Mouse (Mus musculus) gastrocnemius, adult 8-10 months (tissue): Measurements from ENCODE around the gene Gjb3. TPM values are rescaled to one million over a fixed set of nuclear protein-coding genes. Genes with fewer than 3 reads are reported as not detected.

Experiments
- DNase-seq, 2 experiments: peaks; one replicate each; pipeline ENCODE4 v3.0.0; 2022; ENCODE audit warnings: low spot score in 2 of 2
- total RNA-seq, 4 experiments: library from RNA; stranded (reverse); gene quantifications; 2 replicates each; pipeline ENCODE4 v1.2.4; 2022

Gene Gjb3
- total RNA-seq, 4 experiments from 2014 or later, result not detected

- no peak for DNase-seq
Measured at GRCm38 (mm10) chr4:127337668-127338067, 7.0 kb upstream of the Gjb3 start.

GRCm38 (mm10) chr4:127334870-127335504, 4.3 kb upstream of the Gjb3 start:
- DNase-seq, result no peak

GRCm38 (mm10) chr4:127331171-127331570, 527 bp upstream of the Gjb3 start:
- DNase-seq, result no peak

- DNase-seq, result no peak
Measured at GRCm38 (mm10) chr4:127329751-127330150, 893 bp downstream of the Gjb3 start.

- DNase-seq, result no peak
Measured at GRCm38 (mm10) chr4:127329046-127329445, 1.6 kb downstream of the Gjb3 start.

- no peak for DNase-seq
Measured at GRCm38 (mm10) chr4:127328378-127328777, 2.3 kb downstream of the Gjb3 start.

- DNase-seq, result no peak
Measured at GRCm38 (mm10) chr4:127327749-127328148, 2.9 kb downstream of the Gjb3 start.

GRCm38 (mm10) chr4:127327258-127327657, 3.4 kb downstream of the Gjb3 start:
- no peak for DNase-seq

GRCm38 (mm10) chr4:127325276-127325675, 5.4 kb downstream of the Gjb3 start:
- DNase-seq, result no peak

- DNase-seq, result peak in 1 of 2 experiments; percentile 27
Measured at GRCm38 (mm10) chr4:127324759-127325158, 5.9 kb downstream of the Gjb3 start.

- DNase-seq, result no peak
Measured at GRCm38 (mm10) chr4:127324296-127324695, 6.3 kb downstream of the Gjb3 start.

GRCm38 (mm10) chr4:127323651-127324050, 7.0 kb downstream of the Gjb3 start:
- no peak for DNase-seq

GRCm38 (mm10) chr4:127319613-127320012, 11.0 kb downstream of the Gjb3 start:
- no peak for DNase-seq

GRCm38 (mm10) chr4:127317143-127317542, 13.5 kb downstream of the Gjb3 start:
- no peak for DNase-seq

GRCm38 (mm10) chr4:127315753-127316152, 14.9 kb downstream of the Gjb3 start:
- no peak for DNase-seq

GRCm38 (mm10) chr4:127314585-127314984, 16.1 kb downstream of the Gjb3 start:
- DNase-seq, result no peak

- DNase-seq, result peak; percentile 35 to 57
Measured at GRCm38 (mm10) chr4:127313861-127314260, 16.8 kb downstream of the Gjb3 start, which contains the start of gene Gja4. Gja4 (minus strand) TSS chr4:127314039.

- DNase-seq, result no peak
Measured at GRCm38 (mm10) chr4:127312349-127312748, 18.3 kb downstream of the Gjb3 start.

- DNase-seq, result no peak
Measured at GRCm38 (mm10) chr4:127311561-127311960, 19.1 kb downstream of the Gjb3 start.

- no peak for DNase-seq
Measured at GRCm38 (mm10) chr4:127306915-127307314, 23.7 kb downstream of the Gjb3 start.

GRCm38 (mm10) chr4:127303796-127304195, 26.8 kb downstream of the Gjb3 start:
- no peak for DNase-seq

GRCm38 (mm10) chr4:127300503-127300902, 30.1 kb downstream of the Gjb3 start:
- DNase-seq, result no peak

- no peak for DNase-seq
Measured at GRCm38 (mm10) chr4:127292631-127293030, 38.0 kb downstream of the Gjb3 start.
